11 mouse cellular contexts compared by ENCODE assay signal in the genomic region with DNA sequence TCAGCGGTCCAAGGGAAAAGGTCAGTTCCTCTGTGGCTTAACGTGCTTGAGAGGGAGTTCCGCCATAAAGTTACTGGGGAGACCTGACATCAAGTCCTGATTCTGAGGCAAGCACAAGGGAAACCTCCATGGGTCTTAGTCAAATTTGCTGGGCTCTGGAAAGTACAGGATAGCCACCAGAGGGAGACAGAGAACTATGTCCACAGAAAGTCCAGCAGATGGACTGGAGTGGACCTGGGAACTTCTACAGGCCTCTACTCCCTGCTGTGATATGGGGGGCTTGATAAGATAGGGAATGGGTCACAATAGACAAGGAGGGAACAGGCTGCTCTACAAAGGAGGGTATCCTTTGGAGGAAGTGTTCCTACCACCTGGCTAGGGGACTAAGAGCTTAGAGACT. TPM values are rescaled to one million over a fixed set of nuclear protein-coding genes. Genes with fewer than 3 reads are reported as not detected.
A peak's percentile ranks its signal among the peaks of the same experiment; 100 is the strongest.
DNase-seq lines count a peak whose midpoint lies in the region; ATAC-seq and TF ChIP-seq lines count a peak whose summit lies in the region.
"Had no signal": no experiment of that assay in that cellular context is flagged by ENCODE, and none has a peak within 500 bp of the region (broad histone marks: within the 10 kb centered on the region; RNA-seq: fewer than 3 reads in every experiment).

No protein-coding gene starts in this region.

- TF ChIP-seq CTCF in liver, postnatal 0 days (IDR thresholded peaks at IDR 0.05; ENCODE audit: low read depth), result peak; percentile 68
- peak; percentile 40; the same call in 1 of the 2 replicates for TF ChIP-seq CTCF in small intestine, adult 2 months (IDR thresholded peaks at IDR 0.05; ENCODE audit: extremely low read depth, insufficient read length, insufficient replicate concordance, low read depth, low read length)

- no peak for DNase-seq in frontal cortex, postnatal 36 days (ENCODE audit: low spot score in 2 of 2)
- peak; percentile 15 for DNase-seq in liver, postnatal 0 days
- DNase-seq in liver, embryonic 11.5 days (ENCODE audit: low spot score), result no peak
- peak; percentile 8 for DNase-seq in embryonic facial prominence, embryonic 10.5 days (ENCODE audit: low spot score)
- no peak for DNase-seq in gastrocnemius, adult 8-10 months (ENCODE audit: low spot score in 2 of 2)

- H3K9me3 ChIP-seq in liver, postnatal 0 days (ENCODE audit: low read length), result no peaks in the 10 kb centered on the region
- H3K9me3 ChIP-seq in liver, embryonic 11.5 days (ENCODE audit: control insufficient read depth, low read length), result no peaks in the 10 kb centered on the region
- no peaks in the 10 kb centered on the region for H3K9me3 ChIP-seq in embryonic facial prominence, embryonic 10.5 days
- no peaks in the 10 kb centered on the region for H3K9me3 ChIP-seq in intestine, embryonic 16.5 days (ENCODE audit: control insufficient read depth, low read length)
- H3K9me3 ChIP-seq: G1E; neural tube, embryonic 15.5 days had no signal

- H3K27ac ChIP-seq in liver, postnatal 0 days (ENCODE audit: low read depth), result no peak overlapping the region
- H3K27ac ChIP-seq in liver, embryonic 11.5 days (ENCODE audit: low read depth, low read length), result no peak overlapping the region
- no peak overlapping the region for H3K27ac ChIP-seq in embryonic facial prominence, embryonic 10.5 days (replicated peaks)
- no peak overlapping the region for H3K27ac ChIP-seq in small intestine, adult 2 months (ENCODE audit: insufficient read depth, low read depth, low read length)
- no peak overlapping the region for H3K27ac ChIP-seq in intestine, embryonic 16.5 days (ENCODE audit: low read length)
- H3K27ac ChIP-seq: macrophage; neural tube, embryonic 15.5 days had no signal

- no peak overlapping the region for H3K4me3 ChIP-seq in liver, postnatal 0 days (ENCODE audit: low read depth, low read length)
- no peak overlapping the region for H3K4me3 ChIP-seq in liver, embryonic 11.5 days (ENCODE audit: low read depth, low read length)
- no peak overlapping the region for H3K4me3 ChIP-seq in embryonic facial prominence, embryonic 10.5 days
- H3K4me3 ChIP-seq in small intestine, adult 2 months (ENCODE audit: low read depth, low read length), result no peak overlapping the region
- H3K4me3 ChIP-seq in intestine, embryonic 16.5 days (ENCODE audit: low read length), result no peak overlapping the region
- H3K4me3 ChIP-seq: neural tube, embryonic 15.5 days had no signal

- no peaks in the 10 kb centered on the region for H3K27me3 ChIP-seq in liver, postnatal 0 days (ENCODE audit: insufficient read depth, low read length)
- H3K27me3 ChIP-seq in liver, embryonic 11.5 days (replicated peaks; ENCODE audit: control insufficient read depth, insufficient read depth, low read length), result peaks cover 8% of the 10 kb centered on the region; the same call in 1 of the 2 replicates
- H3K27me3 ChIP-seq in embryonic facial prominence, embryonic 10.5 days (replicated peaks; ENCODE audit: low read depth, poor library complexity, severe bottlenecking), result peaks cover 35% of the 10 kb centered on the region
- H3K27me3 ChIP-seq in small intestine, adult 2 months (ENCODE audit: control insufficient read depth, insufficient read depth, low read length), result no peaks in the 10 kb centered on the region
- H3K27me3 ChIP-seq in intestine, embryonic 16.5 days (replicated peaks; ENCODE audit: control insufficient read depth, insufficient read depth, low read length), result no peaks in the 10 kb centered on the region
- H3K27me3 ChIP-seq: neural tube, embryonic 15.5 days had no signal

- ATAC-seq in frontal cortex, adult (ENCODE audit: low TSS enrichment), result peak; percentile 59
- ATAC-seq in liver, postnatal 0 days, result no peak
- ATAC-seq in liver, embryonic 11.5 days (replicated peaks; ENCODE audit: low FRiP score), result no peak
- no peak for ATAC-seq in intestine, embryonic 16.5 days

- no peak overlapping the region for H3K9ac ChIP-seq in liver, postnatal 0 days (replicated peaks)
- H3K9ac ChIP-seq in liver, embryonic 11.5 days (ENCODE audit: low read depth, low read length), result no peak overlapping the region
- no peak overlapping the region for H3K9ac ChIP-seq in intestine, embryonic 16.5 days (ENCODE audit: low read depth, low read length)
- H3K9ac ChIP-seq: neural tube, embryonic 15.5 days had no signal

- no peak overlapping the region for H3K4me2 ChIP-seq in liver, postnatal 0 days (ENCODE audit: low read depth, low read length)
- no peak overlapping the region for H3K4me2 ChIP-seq in liver, embryonic 11.5 days
- H3K4me2 ChIP-seq in intestine, embryonic 16.5 days (ENCODE audit: low read depth, low read length), result no peak overlapping the region
- H3K4me2 ChIP-seq: neural tube, embryonic 15.5 days had no signal

- TF ChIP-seq POLR2A in small intestine, adult 2 months (IDR thresholded peaks at IDR 0.05; ENCODE audit: low read depth, low read length), result no peak

- H3K4me1 ChIP-seq in liver, postnatal 0 days (ENCODE audit: insufficient read depth), result no peaks in the 10 kb centered on the region
- H3K4me1 ChIP-seq in liver, embryonic 11.5 days (replicated peaks; ENCODE audit: control insufficient read depth, insufficient read depth, low read length), result no peaks in the 10 kb centered on the region
- H3K4me1 ChIP-seq in embryonic facial prominence, embryonic 10.5 days, result no peaks in the 10 kb centered on the region
- H3K4me1 ChIP-seq in small intestine, adult 2 months (ENCODE audit: control insufficient read depth, insufficient read depth, insufficient read length, low read length), result 0 out of 2 replicates have a peak, but pooled peaks cover 1% of the 10 kb centered on the region
- H3K4me1 ChIP-seq in intestine, embryonic 16.5 days (ENCODE audit: control insufficient read depth, insufficient read depth, low read length), result no peaks in the 10 kb centered on the region
- H3K4me1 ChIP-seq: neural tube, embryonic 15.5 days had no signal

- 27% methylated on average over 3 of the region's 3 CpGs for WGBS in liver, postnatal 0 days (ENCODE audit: insufficient replicate concordance)
- 44% methylated on average over 3 of the region's 3 CpGs for WGBS in liver, embryonic 11.5 days
- 45% methylated on average over 3 of the region's 3 CpGs for WGBS in embryonic facial prominence, embryonic 10.5 days
- 50% methylated on average over 3 of the region's 3 CpGs for WGBS in small intestine, adult 2 months
- 53% methylated on average over 3 of the region's 3 CpGs for WGBS in intestine, embryonic 16.5 days

- TF ChIP-seq EP300 in liver, postnatal 0 days (IDR thresholded peaks at IDR 0.05; ENCODE audit: low read depth), result no peak

- H3K36me3 ChIP-seq in liver, postnatal 0 days (replicated peaks; ENCODE audit: insufficient read depth, low read length), result no peaks in the 10 kb centered on the region
- no peaks in the 10 kb centered on the region for H3K36me3 ChIP-seq in liver, embryonic 11.5 days (ENCODE audit: control insufficient read depth, insufficient read depth, low read length)
- H3K36me3 ChIP-seq in embryonic facial prominence, embryonic 10.5 days (replicated peaks), result no peaks in the 10 kb centered on the region
- H3K36me3 ChIP-seq in small intestine, adult 2 months (ENCODE audit: control insufficient read depth, insufficient read depth, low read length), result no peaks in the 10 kb centered on the region
- H3K36me3 ChIP-seq in intestine, embryonic 16.5 days (ENCODE audit: control insufficient read depth, insufficient read depth, low read length), result no peaks in the 10 kb centered on the region
- H3K36me3 ChIP-seq: G1E had no signal

RNA-seq across cellular contexts. Expression of gene Atp2b3, which starts 40.5 kb away (rescaled TPM):
- polyA plus RNA-seq in liver, postnatal 0 days (2015; fragmentation: Nextera tagmentation; extraction: Ambion mirVana), result not detected in 2 replicates
- 0.09 and 0.10 TPM in 2 replicates for polyA plus RNA-seq in liver, embryonic 11.5 days (2014; fragmentation: Nextera tagmentation; extraction: Ambion mirVana)
- 0.25 and 0.39 TPM in 2 replicates for polyA plus RNA-seq in embryonic facial prominence, embryonic 10.5 days (2016; fragmentation: Nextera tagmentation; extraction: Ambion mirVana)
- 0.06 and 0.20 TPM in 2 replicates for polyA plus RNA-seq in small intestine, adult 2 months (2012; rRNA removed)
- 10 to 100 TPM; 10.7 to 14.4 (median 11.3) TPM for total RNA-seq in gastrocnemius, adult 8-10 months (2022)
- 0.18 and 0.32 TPM in 2 replicates for polyA plus RNA-seq in intestine, embryonic 16.5 days (2015; fragmentation: Nextera tagmentation; extraction: Ambion mirVana)
- total RNA-seq: G1E had no signal
- polyA plus RNA-seq: G1E had no signal

RNA-seq across cellular contexts. Expression of gene Bgn, which starts 59.9 kb away (rescaled TPM):
- polyA plus RNA-seq in liver, postnatal 0 days (2015; fragmentation: Nextera tagmentation; extraction: Ambion mirVana), result 17.4 and 18.3 TPM in 2 replicates
- polyA plus RNA-seq in liver, embryonic 11.5 days (2014; fragmentation: Nextera tagmentation; extraction: Ambion mirVana), result 21.5 and 22.9 TPM in 2 replicates
- 15.7 and 19.3 TPM in 2 replicates for polyA plus RNA-seq in embryonic facial prominence, embryonic 10.5 days (2016; fragmentation: Nextera tagmentation; extraction: Ambion mirVana)
- 121 and 168 TPM in 2 replicates for polyA plus RNA-seq in small intestine, adult 2 months (2012; rRNA removed)
- total RNA-seq in gastrocnemius, adult 8-10 months (2022), result 10 to 100 TPM; 19.5 to 43.0 (median 27.5) TPM
- polyA plus RNA-seq in intestine, embryonic 16.5 days (2015; fragmentation: Nextera tagmentation; extraction: Ambion mirVana), result 48.1 and 54.3 TPM in 2 replicates
- total RNA-seq: G1E had no signal
- polyA plus RNA-seq: G1E had no signal

Comparison
In these comparisons a context has a peak if more than half of its experiments do, and no peak if none do; other contexts are left out.
1. DNase-seq: peak in liver, postnatal 0 days (single experiment) and embryonic facial prominence, embryonic 10.5 days (single experiment); none in frontal cortex, postnatal 36 days (0 of 2), liver, embryonic 11.5 days (single experiment) and gastrocnemius, adult 8-10 months (0 of 2).